Mouse (Mus musculus): Measurements from ENCODE around the gene Zfp750.

The Zfp750 gene

DNA sequence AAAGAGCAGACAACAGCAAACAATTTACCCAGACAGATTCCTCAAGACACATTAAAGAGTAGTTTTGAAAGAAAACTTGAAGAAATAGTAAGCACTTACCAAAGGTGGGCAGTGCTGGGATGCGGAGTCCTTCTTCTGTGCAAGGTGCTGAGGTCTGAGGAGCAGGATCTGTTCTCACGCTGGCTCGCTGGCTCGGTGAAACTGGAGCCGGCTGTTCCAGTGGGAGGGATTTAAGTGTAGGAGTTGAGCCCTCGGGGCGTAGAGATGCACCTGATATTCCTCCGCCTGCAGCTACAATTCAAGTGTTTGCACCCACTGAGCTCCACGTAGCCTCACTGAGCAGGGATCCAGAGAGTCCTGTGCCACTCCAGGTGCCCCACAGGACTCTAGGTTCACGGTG, at the start of gene Zfp750:
Zfp750 (minus strand) TSS at position 203 of the 400 bp plus-strand sequence.
- peak; percentile 76 for DNase-seq (ENCODE audit: low read depth, low spot score)

DNA sequence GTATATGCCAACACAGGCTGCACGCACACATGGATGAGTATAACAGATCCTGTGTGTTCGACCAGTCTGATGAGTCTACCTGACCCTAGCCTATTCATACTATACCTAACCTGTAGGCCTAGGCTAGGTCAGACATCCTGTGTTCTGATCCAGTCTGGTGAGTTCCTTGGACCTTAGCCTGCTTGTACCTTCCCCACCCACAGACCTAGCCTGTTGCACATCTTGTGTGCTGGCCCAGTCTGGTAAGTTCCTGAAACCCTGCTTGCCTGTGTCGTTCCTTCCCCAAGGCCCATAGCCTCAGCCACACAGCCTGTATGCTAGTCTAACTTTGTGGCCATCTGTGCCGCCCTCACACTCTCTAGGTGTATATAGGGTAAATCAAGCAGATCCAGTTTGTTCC, 45.1 kb upstream of the Zfp750 start:
- DNase-seq (ENCODE audit: low read depth, low spot score): no peak

DNA sequence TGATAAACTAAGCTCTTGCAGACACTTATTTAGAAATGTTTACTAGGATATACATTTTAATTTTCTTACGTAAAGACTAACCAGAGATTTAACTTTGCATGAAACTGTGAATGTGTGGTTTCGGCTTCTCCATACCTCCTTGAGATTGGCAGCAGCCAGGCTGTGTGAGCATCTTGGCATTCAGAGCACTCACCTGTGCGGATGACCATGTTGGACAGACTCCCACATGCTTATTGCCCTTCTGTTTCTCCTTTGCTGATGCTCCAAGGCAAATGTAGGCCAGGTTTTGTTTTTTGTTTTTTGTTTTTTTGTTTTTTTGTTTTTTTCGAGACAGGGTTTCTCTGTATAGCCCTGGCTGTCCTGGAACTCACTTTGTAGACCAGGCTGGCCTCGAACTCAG, 44.2 kb upstream of the Zfp750 start:
- DNase-seq (ENCODE audit: low read depth, low spot score): no peak

DNA sequence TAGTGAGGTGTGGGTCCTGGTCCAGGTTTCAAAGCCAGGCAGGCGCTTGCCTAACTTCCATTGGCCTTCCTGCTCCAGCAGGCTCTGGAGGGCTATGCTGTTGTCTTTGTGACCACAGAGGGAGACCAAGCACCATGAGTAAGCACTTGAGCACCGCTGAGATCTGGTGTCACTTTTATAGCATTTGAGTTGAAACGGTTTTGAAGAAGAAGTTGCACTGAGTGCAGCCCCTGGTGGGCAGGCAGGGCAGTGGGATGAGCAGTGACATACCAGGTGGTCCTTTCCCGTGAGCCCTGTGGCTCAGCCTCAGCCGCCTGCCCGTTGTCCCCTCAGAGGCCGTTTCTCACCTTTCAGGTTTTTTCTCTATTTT, 41.1 kb upstream of the Zfp750 start:
- DNase-seq (ENCODE audit: low read depth, low spot score): peak; percentile 17

DNA sequence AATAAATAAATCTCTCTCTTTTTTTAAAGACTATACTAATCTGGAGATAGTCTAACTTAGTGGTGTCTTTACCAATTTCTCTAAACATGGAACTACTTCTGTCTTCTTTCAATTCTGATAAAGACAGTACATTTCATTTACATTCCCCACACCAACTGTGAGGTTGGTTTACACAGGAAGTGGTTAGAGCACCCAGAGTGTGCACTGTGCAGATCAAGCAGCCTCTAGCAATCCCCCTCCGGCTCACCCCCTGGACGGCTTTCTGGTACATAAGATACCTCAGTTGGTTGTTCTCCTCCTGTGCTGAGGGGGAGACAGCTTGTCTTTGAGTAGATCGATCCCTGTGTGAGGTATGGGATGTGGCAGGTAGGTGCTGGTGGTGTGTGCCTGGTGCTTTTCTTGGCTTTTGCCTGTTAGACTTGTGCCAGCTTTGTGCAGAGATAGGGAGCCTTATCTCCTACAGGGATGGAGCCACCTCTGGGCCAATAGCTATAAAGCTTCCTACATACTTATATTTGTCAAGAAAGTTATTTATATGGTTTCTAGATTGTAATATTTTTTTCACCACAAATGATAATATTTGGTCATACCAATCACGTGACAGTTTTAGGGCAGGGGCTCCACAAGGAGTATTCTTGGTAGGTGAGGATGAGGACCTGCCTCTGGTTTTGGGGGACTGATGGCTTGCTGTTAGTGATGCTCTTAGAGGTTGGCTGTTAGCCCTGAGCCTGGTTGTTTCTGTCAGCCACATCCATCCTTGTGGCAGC, 40.6 kb upstream of the Zfp750 start:
- DNase-seq (ENCODE audit: low read depth, low spot score): no peak

DNA sequence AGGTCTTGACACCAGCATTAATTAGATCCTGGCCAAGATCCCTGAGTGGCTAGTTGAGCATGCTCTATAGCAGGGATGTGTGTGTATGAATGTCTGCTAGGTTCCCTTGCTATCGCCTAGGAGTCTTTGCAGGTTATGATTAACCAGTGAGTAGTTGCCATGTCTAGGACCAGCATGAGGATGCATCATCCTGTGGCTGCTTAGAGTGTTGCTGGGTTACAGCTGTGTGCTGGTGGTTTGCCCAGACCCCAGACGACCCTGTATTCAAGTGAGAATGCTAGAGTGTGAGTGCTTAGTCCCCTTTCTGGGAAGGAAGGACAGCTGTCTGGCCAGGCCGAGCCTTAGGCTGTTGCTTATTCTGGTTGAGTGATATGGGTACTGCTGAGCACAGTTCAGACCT, 39.4 kb upstream of the Zfp750 start:
- DNase-seq (ENCODE audit: low read depth, low spot score): no peak

DNA sequence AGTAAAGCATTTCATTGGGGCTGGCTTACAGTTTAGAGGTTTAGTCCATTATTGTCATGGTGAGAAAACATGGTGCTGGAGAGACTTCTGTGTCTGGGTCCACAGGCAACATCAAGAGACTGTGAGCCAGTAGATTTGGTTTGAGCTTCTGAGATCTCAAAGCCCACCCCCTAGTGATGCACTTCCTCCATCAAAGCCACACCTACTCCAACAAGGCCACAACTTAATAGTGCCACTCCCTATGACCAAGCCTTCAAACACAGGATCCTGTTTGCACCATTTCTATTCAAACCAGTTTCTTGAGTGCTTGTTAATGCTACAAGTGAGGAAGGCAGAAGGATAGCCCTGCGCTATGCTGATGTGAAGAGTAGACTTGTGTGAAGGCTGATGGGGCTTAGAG, 38.8 kb upstream of the Zfp750 start:
- peak; percentile 33 for DNase-seq (ENCODE audit: low read depth, low spot score)

DNA sequence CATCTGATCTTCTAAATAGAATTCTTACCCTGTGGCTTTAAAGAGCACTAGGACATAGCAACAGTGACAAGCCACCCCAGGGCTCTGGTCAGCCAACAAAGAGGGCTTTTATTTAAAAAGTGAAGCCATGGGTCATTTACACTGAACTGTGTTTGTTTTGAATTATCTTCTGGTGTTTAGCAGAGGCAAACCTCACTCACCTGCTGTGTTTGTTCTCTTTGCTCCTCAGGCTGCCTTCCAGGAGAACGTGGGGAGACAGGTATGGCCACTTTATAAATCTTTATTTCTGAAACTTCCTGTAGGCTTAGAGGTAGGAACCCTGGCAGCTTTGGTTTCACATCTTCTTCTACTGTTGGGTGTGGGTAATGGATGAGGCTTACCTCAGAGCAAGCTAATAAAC, 37.6 kb upstream of the Zfp750 start:
- no peak for DNase-seq (ENCODE audit: low read depth, low spot score)

DNA sequence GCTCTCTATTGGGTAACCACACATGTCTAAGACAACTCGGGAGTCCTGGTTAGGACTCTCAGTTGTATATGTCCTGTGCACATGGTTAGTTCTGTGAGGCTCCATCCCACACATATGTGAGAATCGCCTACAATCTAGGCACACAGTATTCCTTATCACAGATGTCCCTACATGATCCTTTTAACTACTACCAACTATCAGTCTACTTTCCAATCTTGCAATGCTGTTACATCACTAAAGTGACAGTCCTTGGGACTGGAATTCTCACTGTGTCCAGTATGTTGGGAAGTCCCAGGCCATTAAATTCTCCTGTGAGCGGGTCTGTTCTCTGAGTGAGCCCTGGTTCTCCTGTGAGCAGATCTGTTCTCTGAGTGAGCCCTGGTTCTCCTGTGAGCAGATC, 34.3 kb upstream of the Zfp750 start:
- no peak for DNase-seq (ENCODE audit: low read depth, low spot score)

DNA sequence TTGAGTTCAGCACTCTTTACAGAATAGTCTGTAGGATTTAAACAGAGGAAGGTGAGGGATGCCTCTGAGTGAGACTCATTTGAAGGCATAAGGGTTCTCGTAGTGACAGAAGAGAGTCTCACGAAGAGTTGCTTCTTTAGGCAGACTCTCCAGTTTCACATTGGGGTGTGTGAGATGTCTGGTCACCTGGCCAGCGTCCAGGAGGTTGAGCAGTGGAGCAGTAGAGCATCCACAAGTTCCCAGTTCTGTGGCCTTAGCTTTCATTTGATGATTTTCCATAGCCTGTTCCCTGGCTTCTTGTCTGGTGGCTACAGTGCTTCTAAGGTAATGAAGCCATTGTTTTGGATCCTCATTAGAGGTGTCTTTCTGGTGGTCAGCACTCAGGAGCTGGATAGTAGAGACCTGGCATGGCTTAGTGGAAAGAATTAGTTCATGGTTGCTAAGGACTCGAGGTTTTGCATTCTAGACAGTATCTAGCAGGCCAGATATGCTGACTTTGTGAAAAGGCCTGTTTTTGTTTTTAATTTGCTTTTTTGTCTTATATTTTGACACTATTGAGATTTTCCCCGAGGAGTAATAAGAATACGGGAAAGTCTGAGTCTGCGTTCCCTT, 33.8 kb upstream of the Zfp750 start:
- no peak for DNase-seq (ENCODE audit: low read depth, low spot score)

DNA sequence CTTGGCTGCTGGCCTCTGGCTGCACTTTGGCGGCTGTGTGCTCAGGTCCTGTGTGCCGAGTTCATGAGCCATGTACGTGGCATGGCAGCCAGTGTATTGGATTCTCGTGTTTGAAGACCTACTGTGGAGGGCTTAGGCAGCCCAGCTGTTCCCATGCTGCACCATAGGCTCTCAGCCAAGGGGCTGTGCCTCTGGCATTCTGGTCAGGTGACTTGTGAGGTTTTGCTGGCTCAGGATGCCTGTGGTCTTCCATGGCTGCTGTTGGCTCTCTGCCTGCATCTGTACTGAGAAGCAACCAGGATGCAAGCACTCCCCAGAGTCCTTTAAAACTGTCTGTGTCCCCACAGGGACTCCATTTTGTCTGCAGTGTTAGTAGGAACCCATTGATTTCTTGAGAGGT, 33.0 kb upstream of the Zfp750 start:
- DNase-seq (ENCODE audit: low read depth, low spot score): no peak

DNA sequence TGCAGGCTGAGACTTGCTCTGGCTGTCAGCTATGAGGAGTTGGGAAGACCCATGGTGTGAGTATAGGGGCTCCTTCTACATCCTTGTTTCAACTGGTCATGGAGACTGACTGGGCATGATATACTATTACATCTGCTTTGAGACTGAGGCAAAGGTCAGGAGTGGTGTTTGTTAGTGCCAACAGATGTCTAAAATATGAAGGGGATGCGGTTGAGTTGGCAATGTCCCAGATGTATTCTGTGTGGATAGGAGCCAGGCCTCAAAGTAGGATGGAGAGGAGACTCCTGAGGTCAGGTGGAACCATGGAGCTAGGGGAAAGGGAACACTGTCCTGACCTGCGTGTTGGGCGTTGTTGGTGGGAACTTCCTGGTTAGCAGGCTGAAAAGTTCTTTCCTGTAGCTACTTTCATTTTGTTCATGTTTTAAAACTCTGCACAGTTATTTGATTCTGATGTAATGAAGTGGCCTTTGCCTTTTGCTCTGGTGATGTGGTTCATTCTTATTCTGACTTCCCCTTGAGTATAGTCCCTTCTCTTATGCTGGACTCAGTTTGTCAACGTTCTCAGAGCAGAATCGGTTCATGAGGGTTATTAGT, 32.2 kb upstream of the Zfp750 start:
- DNase-seq (ENCODE audit: low read depth, low spot score): no peak

DNA sequence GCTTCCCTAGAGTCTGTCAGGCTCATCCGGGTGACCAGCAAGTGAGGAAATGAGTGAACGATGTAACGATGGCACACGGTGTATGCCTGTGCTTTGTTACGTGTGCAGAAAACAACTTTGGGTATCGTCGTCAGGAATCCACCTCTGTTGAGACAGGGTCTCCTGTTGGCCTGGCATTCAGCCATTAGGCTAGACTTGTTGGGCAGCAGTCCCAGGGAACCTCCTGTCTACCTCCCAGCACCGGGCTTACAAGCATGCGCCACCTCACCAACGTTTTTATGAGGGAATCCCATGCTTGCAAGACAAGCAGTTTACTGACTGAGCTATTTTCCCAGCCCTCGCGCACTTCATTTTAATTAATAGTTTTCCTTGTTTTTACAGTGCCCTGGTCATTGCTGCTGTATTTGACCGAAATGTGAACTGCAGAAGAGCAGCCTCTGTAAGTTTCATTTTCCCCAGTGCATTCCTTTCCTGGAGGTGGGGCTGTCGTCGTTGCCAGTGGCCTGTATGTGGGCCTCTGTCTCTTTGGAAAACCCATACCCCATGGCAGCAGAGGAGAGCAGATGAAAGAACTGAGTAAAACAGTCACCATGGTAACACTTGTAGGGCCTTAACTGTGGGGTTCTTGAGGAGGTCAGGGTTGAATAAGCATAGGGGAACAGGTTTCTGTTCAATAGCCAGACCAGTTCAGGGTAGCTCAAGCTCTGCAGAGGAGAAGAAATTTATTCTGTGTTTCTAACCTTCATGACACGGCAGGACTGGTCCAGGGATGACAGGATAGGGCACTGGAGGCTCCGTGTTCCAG, 30.9 kb upstream of the Zfp750 start:
- no peak for DNase-seq (ENCODE audit: low read depth, low spot score)

DNA sequence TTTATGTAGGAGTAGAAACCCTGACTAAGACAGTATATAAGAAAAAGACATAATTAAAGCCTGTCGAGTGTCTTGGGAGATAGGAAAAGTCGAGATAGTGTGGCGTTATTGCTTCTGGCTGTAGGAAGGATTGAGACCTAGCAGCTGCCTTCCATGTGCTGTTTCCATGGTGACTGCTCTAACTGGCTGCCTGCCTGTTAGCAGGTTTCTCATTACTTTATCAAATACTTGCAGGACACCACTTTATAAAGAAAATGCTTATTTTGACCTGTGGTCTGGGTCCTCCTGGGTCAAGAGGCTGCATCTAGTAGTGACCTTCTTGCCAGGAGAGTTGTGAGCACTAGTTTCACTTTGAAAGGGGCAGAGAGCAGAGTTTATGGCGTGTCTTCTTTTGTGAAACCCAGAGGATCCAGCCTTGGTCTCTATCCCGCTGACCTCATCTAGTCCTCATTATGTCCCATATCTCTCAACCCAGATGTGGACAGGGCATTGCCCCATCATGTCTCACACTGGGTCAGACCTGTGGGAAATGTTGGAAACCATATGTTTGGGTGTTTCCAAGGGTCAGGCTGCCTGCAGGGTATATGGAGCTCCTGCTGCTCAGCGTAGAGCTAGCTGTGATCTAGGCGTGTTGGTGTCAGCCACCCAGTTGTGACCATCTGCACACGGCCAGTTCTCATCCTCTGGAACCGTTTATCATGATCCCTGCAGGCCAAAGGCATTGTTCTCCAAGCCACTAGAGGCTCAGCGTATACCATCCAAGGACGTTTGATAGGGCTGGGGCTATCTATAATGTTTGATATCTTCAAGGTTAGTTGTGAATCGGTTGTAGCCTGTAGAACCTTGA, 30.1 kb upstream of the Zfp750 start:
- DNase-seq (ENCODE audit: low read depth, low spot score): no peak

DNA sequence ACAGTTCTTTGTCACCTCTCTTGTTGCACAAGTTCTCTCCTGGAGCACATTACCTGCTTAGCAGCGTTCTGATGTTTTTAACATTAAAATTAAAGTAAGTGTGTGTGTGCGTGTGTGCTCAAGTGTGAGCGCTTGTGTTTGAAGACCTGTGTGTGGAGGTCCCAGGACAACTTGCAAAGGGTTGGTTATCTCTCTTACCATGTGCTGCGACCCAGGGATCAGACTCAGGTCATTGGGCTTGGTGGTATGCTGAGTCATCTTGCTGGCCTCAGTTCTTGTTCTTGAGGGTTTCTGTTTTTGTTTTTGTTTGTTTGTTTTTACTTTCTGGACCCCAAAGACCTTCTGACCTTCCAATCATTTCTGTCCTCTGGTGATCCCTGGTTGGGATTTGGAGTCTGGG, 28.8 kb upstream of the Zfp750 start:
- no peak for DNase-seq (ENCODE audit: low read depth, low spot score)

DNA sequence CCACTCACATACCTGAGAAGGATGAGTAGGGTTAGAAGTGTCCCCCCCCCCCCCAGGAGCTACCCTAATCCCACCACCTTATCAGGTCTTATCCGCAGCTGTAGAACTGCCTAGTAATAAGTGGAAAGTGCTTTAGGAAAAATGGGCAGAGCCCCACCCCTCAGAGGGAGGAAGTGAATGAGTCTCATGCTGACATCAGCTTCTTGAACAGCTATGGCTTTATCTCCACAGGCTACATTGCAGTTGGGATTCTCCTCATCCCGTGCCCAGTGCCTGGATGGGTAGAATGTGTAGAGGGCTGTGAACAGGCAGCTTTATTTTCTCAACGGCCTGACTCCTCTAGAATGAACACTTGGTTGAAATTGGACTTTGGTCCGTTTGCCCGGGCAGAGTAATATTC, 28.1 kb upstream of the Zfp750 start:
- no peak for DNase-seq (ENCODE audit: low read depth, low spot score)

DNA sequence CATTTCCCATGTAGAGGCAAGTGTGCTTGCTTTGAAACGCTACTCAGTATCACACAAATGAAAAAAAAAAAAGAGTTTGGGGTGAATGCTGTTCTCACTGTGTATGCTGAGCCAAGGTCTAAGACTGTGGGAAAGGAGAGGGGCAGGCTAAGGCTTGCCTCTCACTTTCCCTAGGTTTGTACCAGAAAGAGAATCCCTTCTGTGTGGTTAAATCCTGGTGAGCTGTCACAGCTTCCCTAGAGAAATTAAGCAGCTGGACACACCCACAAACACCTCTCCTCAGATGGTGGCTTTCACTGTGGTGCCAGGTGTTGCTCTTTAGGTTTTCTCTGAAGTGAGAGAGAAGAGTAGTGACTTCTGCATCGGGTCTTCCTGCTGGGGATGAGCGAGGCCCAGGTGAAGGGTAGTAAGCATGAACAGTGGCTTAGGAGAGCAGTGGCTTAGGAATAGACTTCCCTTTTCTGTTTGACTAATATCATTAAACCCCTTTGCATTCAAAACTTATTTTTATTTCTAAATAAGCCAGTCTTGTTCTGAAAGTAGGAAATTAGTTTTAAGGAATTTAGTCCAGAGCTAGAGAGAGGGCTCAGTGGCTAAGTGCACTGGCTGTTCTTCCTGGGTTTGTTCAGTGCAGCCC, 26.4 kb upstream of the Zfp750 start:
- no peak for DNase-seq (ENCODE audit: low read depth, low spot score)

DNA sequence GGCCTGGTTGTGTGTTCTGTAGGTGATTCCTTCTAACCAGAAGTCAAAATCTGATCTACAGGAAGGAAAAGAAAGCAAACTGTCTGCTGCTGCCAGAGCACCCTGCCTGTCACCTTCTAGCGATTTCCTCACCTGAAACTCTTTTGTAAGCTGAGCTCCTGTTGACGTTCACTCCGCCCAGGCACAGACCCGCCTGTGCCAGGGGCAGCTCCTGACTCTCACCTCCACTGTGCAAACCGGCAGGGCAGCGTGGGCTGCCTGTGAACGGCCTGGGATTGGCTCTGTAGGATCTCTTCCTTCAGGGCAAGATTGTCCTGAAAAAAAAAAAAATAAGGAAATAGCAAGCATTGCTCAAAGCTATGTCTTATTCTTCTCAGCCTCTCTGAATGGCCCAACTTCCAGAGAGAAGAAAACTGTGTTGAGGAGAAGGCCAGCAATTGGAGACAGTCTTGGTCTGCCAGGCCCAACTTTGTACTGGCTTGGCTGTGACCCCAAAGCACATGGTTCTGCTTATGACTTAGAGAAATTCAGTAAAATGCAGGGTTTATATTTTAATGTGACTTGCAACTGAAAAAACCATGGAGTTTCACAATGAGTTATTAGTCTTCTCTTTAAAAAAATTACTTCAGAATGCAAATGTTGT, 25.7 kb upstream of the Zfp750 start:
- no peak for DNase-seq (ENCODE audit: low read depth, low spot score)

DNA sequence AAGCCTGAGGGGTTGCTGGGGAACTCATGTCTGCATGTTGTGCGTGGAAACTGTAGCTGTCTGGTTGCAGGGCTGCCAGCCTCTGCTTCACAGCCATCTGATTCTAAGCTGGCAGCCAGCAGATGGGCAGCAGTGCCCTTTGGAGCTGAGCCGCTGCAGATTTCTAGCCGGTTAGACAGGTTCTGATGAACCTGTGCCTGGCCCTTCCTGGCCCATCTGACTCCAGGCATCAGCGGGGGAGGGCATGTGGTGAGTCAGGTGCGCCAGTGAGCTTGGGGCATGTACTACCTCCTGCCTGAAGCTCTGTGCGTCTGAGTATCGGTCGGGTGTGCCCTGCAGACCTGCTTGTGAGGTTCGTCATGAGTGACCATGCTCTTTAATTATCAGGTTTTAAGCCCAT, 24.8 kb upstream of the Zfp750 start:
- DNase-seq (ENCODE audit: low read depth, low spot score): no peak

DNA sequence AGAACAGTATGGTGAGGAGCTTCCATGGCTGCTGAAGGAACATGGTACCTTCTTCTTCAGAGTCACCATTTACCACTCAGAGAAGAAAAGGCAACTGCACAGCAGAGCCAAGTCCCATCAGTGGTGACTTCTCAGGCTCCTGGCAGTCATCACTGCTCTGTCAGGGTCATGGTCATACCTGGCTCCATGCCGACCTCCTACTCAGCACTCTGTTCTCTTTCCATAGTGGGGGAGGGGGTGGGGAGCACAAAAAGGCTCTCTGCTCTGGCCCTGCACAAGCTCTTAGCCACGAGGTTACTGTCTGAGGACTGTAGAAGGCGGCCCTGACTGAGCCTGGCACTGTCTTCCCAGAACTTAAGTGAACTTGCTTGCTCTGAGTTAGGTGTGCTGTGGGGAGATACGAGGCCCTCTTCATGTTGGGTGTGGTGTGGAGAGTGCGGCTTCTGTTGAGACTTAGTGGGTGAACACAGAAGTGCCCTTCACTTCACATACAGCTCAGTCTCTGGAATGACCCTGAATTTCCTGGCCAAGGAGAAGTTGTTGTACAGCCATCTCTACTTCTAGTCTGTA, 24.2 kb upstream of the Zfp750 start:
- DNase-seq (ENCODE audit: low read depth, low spot score): no peak
